Mouse (Mus musculus): Measurements from ENCODE around the gene Napb.

GRCm38 (mm10) chr2:148681461-148681891, 50.8 kb downstream of the Napb start:
- TF ChIP-seq CTCF (IDR thresholded peaks at IDR 0.05; ENCODE audit: low read depth) (peak; percentile 70), EP300 (IDR thresholded peaks at IDR 0.05; ENCODE audit: low read depth) (no peak)
